Mouse (Mus musculus) intestine, embryonic 16.5 days (tissue): ENCODE measurements at regions not wholly inside any gene's neighbourhood (a gene's known extent, or its start where the extent isn't known, plus 50 kb on each side); places are given as distances from the start of the nearest gene placed in this dataset.
A peak's percentile ranks its signal among the peaks of the same experiment; 100 is the strongest.

ENCODE experiments used
- ATAC-seq: fragments of 200-750 bp; cut with Nextera tagmentation; 2 replicates; pipeline ENCODE4 v1.8.0; 2017; ENCODE audit warnings: moderate TSS enrichment, moderate library complexity
- H3K27ac ChIP-seq: fragments of 300-500 bp; sonication (generic); 2 replicates; pipeline ENCODE4 v1.5.1; 2014; ENCODE audit warnings: mild to moderate bottlenecking, low read length
- H3K27me3 ChIP-seq: fragments of 300-500 bp; sonication (generic); replicated peaks from 2 replicates; pipeline ENCODE4 v1.6.1; 2014; ENCODE audit warnings: low read length, control low read depth, mixed read lengths; ENCODE audit not compliant: control insufficient read depth, insufficient read depth
- H3K36me3 ChIP-seq: fragments of 300-500 bp; sonication (generic); 2 replicates; pipeline ENCODE4 v1.6.1; 2014; ENCODE audit warnings: low read length, control low read depth; ENCODE audit not compliant: control insufficient read depth, insufficient read depth
- H3K4me1 ChIP-seq: fragments of 300-500 bp; sonication (generic); 2 replicates; pipeline ENCODE4 v1.6.1; 2014; ENCODE audit warnings: low read length, control low read depth, mixed read lengths; ENCODE audit not compliant: control insufficient read depth, insufficient read depth
- H3K4me2 ChIP-seq: fragments of 300-500 bp; sonication (generic); 2 replicates; pipeline ENCODE4 v1.6.1; 2014; ENCODE audit warnings: low read depth, low read length, control low read depth
- H3K4me3 ChIP-seq: fragments of 300-500 bp; sonication (generic); 2 replicates; pipeline ENCODE4 v1.5.1; 2014; ENCODE audit warnings: mild to moderate bottlenecking, low read length
- H3K9ac ChIP-seq: fragments of 300-500 bp; sonication (generic); 2 replicates; pipeline ENCODE4 v1.6.1; 2014; ENCODE audit warnings: low read depth, low read length
- H3K9me3 ChIP-seq: fragments of 300-500 bp; sonication (generic); 2 replicates; pipeline ENCODE4 v1.6.1; 2016; ENCODE audit warnings: low read length, control low read depth; ENCODE audit not compliant: control insufficient read depth
- WGBS: fragments of 180-500 bp; shearing (Covaris S2); extraction: QIAGEN DNeasy Blood & Tissue Kit; methylation state at CpG from one replicate; pipeline ENCODE4 v1.1.7; 2014; 5-methylcytosine and 5-hydroxymethylcytosine counted together

DNA sequence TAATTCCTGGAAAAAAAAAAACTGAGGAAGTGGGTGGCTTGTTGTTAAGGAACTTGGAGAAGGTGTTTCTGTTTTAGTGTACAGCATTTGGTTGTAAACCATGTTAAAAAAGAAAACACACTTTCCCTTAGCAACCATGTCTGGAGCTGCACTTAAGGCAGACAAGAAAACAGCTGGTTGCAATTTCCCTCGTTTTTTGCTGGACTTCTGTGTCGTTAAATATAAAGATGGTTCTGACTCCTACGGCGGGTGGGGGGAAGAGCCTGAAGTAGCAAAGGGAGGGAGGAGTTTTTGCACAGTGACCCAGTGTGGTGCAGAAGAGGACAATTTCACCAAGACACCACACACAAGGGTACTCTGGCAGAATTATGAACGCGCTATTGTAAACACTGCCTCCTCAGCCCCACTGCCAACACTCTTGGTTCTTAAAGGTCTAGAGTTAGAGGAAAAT, 89.8 kb upstream of the Tnfaip3 start:
- no peak for ATAC-seq
- Histone ChIP-seq H3K27ac (no peak overlapping the region), H3K9me3 (no peaks in the 10 kb centered on the region), H3K36me3 (no peaks in the 10 kb centered on the region), H3K4me1 (no peaks in the 10 kb centered on the region), H3K4me3 (no peak overlapping the region), H3K27me3 (no peaks in the 10 kb centered on the region), H3K9ac (no peak overlapping the region), H3K4me2 (no peak overlapping the region)
- WGBS: 38% methylated on average over 6 of the region's 6 CpGs

DNA sequence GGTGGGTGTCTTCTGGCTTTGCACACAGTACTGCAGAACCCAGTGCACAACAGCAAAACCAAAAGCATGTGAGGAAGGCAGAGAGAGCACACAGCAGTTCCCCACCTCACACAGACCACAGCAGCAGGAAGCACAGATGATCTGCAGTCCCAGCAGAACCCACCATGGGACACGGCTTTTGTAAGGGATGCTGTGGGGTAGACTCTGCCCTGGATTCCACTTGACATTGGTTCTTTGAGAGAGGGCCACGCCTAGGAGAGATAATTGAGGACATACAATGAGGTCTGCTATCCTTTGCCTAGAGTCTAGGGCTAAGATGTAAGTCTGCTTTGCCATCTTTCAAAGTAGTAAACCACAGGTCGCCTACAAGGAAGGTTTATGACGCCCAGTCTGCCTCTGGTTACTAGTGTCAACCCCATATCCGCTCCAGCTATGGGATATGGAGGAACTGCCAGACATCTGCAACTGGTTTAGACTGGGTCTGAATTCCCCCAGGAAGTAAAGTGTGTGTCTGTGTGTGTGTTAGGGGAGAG, 89.3 kb upstream of the Tnfaip3 start:
- no peak for ATAC-seq
- Histone ChIP-seq H3K36me3 (no peaks in the 10 kb centered on the region), H3K27me3 (no peaks in the 10 kb centered on the region), H3K4me3 (no peak overlapping the region), H3K4me2 (no peak overlapping the region), H3K9ac (no peak overlapping the region), H3K9me3 (no peaks in the 10 kb centered on the region), H3K4me1 (no peaks in the 10 kb centered on the region), H3K27ac (no peak overlapping the region)
- 70% methylated on average over 5 of the region's 5 CpGs for WGBS

DNA sequence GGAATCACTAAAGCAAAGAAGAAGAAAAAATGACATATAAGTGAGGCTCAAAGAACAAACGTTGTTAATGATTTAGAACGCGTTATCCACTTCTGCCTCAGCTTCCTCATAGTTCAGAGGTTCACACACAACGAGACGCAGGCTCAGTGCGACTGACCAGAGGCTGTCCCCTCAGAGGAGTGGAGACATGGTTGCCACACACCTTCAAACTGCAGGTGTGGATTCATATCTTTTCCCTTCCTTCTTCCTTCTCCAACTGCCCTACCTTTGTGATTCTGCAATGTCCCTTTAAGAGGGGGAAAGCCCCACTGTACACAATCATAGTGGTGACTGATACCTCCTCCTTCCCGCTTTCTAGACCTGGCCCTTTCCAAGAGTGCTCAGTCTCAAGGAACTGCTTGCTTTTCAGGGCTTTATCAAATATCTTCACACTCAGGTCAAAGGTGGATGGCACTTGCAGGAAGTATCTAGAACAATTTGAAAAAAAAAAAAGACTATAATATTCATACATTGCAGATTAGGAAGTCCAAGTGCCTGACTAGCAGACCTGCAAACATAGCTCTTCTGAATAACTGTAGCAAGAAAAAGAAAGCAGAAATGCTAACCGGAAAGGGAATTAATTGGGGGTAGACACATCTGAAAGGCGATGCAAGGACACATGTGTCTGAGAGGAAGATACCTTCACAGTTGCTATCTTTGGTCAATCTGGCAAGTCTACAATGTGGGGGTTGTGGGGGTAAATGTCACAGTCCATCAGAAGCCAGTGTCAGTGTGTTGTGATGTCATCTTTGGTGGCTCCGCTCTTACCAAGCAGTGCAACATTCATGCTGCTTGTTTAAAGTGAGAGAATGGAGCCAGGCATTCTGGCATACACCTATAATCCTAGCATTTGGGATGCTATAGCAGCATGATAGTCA, 84.2 kb upstream of the Tnfaip3 start:
- H3K27ac ChIP-seq: peak overlapping the region; percentile 73
- 69% methylated on average over 10 of the region's 10 CpGs for WGBS

GRCm38 (mm10) chr10:19094297-19094696, 78.8 kb upstream of the Tnfaip3 start:
- Histone ChIP-seq H3K4me3 (no peak overlapping the region), H3K4me2 (no peak overlapping the region), H3K36me3 (no peaks in the 10 kb centered on the region), H3K4me1 (no peaks in the 10 kb centered on the region), H3K9ac (no peak overlapping the region), H3K27ac (no peak overlapping the region), H3K9me3 (no peaks in the 10 kb centered on the region), H3K27me3 (no peaks in the 10 kb centered on the region)
- no peak for ATAC-seq
- 48% methylated on average over 8 of the region's 8 CpGs for WGBS

More for the DNA sequence above, 84.2 kb upstream of the Tnfaip3 start:
- no peaks in the 10 kb centered on the region for H3K36me3 ChIP-seq
- no peaks in the 10 kb centered on the region for H3K4me1 ChIP-seq
- H3K4me3 ChIP-seq: no peak overlapping the region
- ATAC-seq: peak; percentile 94
- no peak overlapping the region for H3K9ac ChIP-seq
- no peaks in the 10 kb centered on the region for H3K27me3 ChIP-seq
- H3K4me2 ChIP-seq: 0 out of 2 replicates have a peak overlapping the region, but pooled peaks have one; percentile 11
- H3K9me3 ChIP-seq: no peaks in the 10 kb centered on the region

DNA sequence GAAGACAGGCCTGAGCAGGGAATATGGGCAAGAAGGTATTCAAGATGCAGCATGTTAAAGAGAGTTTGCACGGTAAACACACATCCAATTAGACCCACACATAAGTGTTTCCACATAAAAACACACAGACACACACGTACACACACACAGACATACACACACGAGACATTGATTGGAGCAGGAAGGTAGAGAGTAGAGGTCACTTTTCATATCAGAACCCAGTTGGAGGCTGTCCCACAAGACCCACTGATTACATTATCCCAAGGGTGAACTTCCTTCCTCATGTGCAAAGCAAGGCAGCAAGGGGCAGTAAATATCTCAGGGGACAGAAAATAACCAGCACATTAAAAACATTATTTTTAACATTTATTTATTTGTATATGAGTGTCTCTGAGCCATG, 78.2 kb upstream of the Tnfaip3 start:
- no peak overlapping the region for H3K27ac ChIP-seq
- no peak overlapping the region for H3K4me3 ChIP-seq
- WGBS: 73% methylated on average over 3 of the region's 3 CpGs
- H3K36me3 ChIP-seq: no peaks in the 10 kb centered on the region
- no peak overlapping the region for H3K4me2 ChIP-seq
- H3K4me1 ChIP-seq: no peaks in the 10 kb centered on the region
- H3K9me3 ChIP-seq: no peaks in the 10 kb centered on the region
- H3K27me3 ChIP-seq: no peaks in the 10 kb centered on the region
- ATAC-seq: no peak
- no peak overlapping the region for H3K9ac ChIP-seq

GRCm38 (mm10) chr10:19091949-19092348, 76.5 kb upstream of the Tnfaip3 start:
- Histone ChIP-seq H3K27me3 (no peaks in the 10 kb centered on the region), H3K4me1 (no peaks in the 10 kb centered on the region), H3K36me3 (no peaks in the 10 kb centered on the region), H3K9ac (no peak overlapping the region), H3K9me3 (no peaks in the 10 kb centered on the region), H3K27ac (no peak overlapping the region), H3K4me2 (no peak overlapping the region), H3K4me3 (no peak overlapping the region)
- WGBS: 82% methylated on average over 3 of the region's 3 CpGs
- ATAC-seq: no peak

DNA sequence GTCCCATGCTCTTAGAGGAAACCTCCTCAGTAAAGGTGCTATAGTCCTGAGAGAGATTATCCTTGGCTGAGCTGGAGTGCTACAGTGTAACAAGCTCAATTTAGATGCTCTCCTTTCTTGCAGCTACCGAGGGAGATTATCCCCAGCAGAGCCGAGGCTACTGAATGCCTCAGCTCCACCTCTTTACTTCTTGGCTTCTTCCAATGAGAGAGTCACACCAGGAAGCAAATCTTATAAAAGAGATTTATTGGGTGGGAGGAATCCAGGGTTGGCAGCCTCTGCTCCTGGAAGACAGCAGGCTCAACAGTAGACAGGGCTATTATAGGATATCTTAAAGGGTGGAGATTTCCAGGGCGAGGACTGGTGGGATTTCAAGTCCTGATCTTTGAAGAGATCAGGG, 75.7 kb upstream of the Tnfaip3 start:
- Histone ChIP-seq H3K4me1 (no peaks in the 10 kb centered on the region), H3K36me3 (no peaks in the 10 kb centered on the region), H3K9me3 (no peaks in the 10 kb centered on the region), H3K27me3 (no peaks in the 10 kb centered on the region), H3K27ac (no peak overlapping the region), H3K4me3 (no peak overlapping the region), H3K9ac (no peak overlapping the region), H3K4me2 (no peak overlapping the region)
- ATAC-seq: no peak
- 42% methylated on average over 3 of the region's 3 CpGs for WGBS

GRCm38 (mm10) chr10:19086995-19087394, 71.5 kb upstream of the Tnfaip3 start:
- H3K4me1 ChIP-seq: no peaks in the 10 kb centered on the region
- ATAC-seq: no peak
- no peak overlapping the region for H3K27ac ChIP-seq
- no peaks in the 10 kb centered on the region for H3K27me3 ChIP-seq
- no peak overlapping the region for H3K9ac ChIP-seq
- H3K4me3 ChIP-seq: no peak overlapping the region
- no peak overlapping the region for H3K4me2 ChIP-seq
- H3K9me3 ChIP-seq: no peaks in the 10 kb centered on the region
- WGBS: 81% methylated on average over 1 of the region's 1 CpGs
- no peaks in the 10 kb centered on the region for H3K36me3 ChIP-seq

- H3K27ac ChIP-seq: no peak overlapping the region
- no peaks in the 10 kb centered on the region for H3K27me3 ChIP-seq
- no peak overlapping the region for H3K4me3 ChIP-seq
- no peak for ATAC-seq
- H3K9ac ChIP-seq: no peak overlapping the region
- no peaks in the 10 kb centered on the region for H3K4me1 ChIP-seq
- H3K36me3 ChIP-seq: no peaks in the 10 kb centered on the region
- no peaks in the 10 kb centered on the region for H3K9me3 ChIP-seq
- H3K4me2 ChIP-seq: no peak overlapping the region
- WGBS: 77% methylated on average over 4 of the region's 4 CpGs
Observed at GRCm38 (mm10) chr10:19082136-19082535, 66.7 kb upstream of the Tnfaip3 start.
